Comparison of ENCODE assay signal across 34 mouse cellular contexts in the genomic region with DNA sequence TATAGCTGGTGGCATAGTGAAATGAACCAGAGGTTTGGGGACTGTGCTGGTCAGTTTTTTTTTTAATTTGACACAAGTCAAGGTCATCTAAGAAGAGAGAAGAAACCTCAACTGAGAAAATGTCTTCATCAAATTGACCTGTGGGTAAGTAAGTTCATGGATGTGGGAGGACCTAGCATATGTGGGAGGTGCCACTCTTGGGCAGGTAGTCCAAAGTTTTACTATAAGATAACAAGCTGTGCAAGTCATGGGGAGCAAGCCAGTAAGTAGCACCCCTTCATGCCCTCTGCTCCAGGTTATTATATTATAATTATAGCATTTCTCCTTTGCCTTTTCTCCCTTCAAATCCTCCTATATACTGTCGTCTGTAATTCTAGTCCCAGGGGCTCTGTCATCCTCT.
"Had no signal": no experiment of that assay in that cellular context is flagged by ENCODE, and none has a peak within 500 bp of the region (broad histone marks: within the 10 kb centered on the region; RNA-seq: fewer than 3 reads in every experiment).

No protein-coding gene starts in this region.

- H3K9ac ChIP-seq: heart, embryonic 12.5 days; heart, embryonic 13.5 days; heart, embryonic 15.5 days; hindbrain, embryonic 12.5 days; hindbrain, embryonic 13.5 days; hindbrain, embryonic 14.5 days; hindbrain, embryonic 15.5 days; intestine, embryonic 15.5 days; kidney, embryonic 15.5 days had no signal

- H3K4me3 ChIP-seq: heart, embryonic 10.5 days; heart, embryonic 12.5 days; heart, embryonic 13.5 days; heart, embryonic 15.5 days; hindbrain, embryonic 10.5 days; hindbrain, embryonic 12.5 days; hindbrain, embryonic 13.5 days; hindbrain, embryonic 15.5 days; intestine, embryonic 15.5 days; kidney, embryonic 15.5 days; layer of hippocampus, adult 2 months had no signal

- ATAC-seq: hindbrain, embryonic 16.5 days; hindbrain, postnatal 0 days; inflammation-experienced regulatory T-cells, adult 6 months; intestine, embryonic 15.5 days; intestine, embryonic 16.5 days; intestine, postnatal 0 days had no signal

- DNase-seq: heart, postnatal 10 days; heart, postnatal 36 days; heart, postnatal 4 days; kidney, adult 11 months; kidney, adult 18-20 months; kidney, adult 2 months; kidney, adult 8-10 months; kidney, adult 9 months; kidney, postnatal 10 days; kidney, postnatal 14 days; kidney, postnatal 25 days; kidney, postnatal 36 days; kidney, postnatal 4 days; layer of hippocampus, adult 9-11 months; layer of hippocampus, postnatal 36 days had no signal

- H3K9me3 ChIP-seq: heart, embryonic 10.5 days; heart, embryonic 12.5 days; heart, embryonic 13.5 days; heart, embryonic 15.5 days; hindbrain, embryonic 10.5 days; hindbrain, embryonic 12.5 days; hindbrain, embryonic 13.5 days; hindbrain, embryonic 15.5 days; intestine, embryonic 15.5 days; kidney, embryonic 15.5 days had no signal

- H3K4me2 ChIP-seq: heart, embryonic 11.5 days; heart, embryonic 12.5 days; heart, embryonic 13.5 days; heart, embryonic 15.5 days; hindbrain, embryonic 12.5 days; hindbrain, embryonic 13.5 days; hindbrain, embryonic 14.5 days; hindbrain, embryonic 15.5 days; intestine, embryonic 15.5 days; kidney, embryonic 15.5 days had no signal

- H3K36me3 ChIP-seq: heart, embryonic 15.5 days; hindbrain, embryonic 12.5 days; hindbrain, embryonic 13.5 days; hindbrain, embryonic 15.5 days; intestine, embryonic 15.5 days; kidney, embryonic 15.5 days had no signal

- H3K27me3 ChIP-seq: heart, embryonic 12.5 days; heart, embryonic 13.5 days; heart, embryonic 15.5 days; hindbrain, embryonic 12.5 days; hindbrain, embryonic 13.5 days; hindbrain, embryonic 15.5 days; intestine, embryonic 15.5 days; kidney, embryonic 15.5 days had no signal

- H3K27ac ChIP-seq: heart, embryonic 10.5 days; heart, embryonic 13.5 days; heart, embryonic 15.5 days; hindbrain, embryonic 10.5 days; hindbrain, embryonic 12.5 days; hindbrain, embryonic 13.5 days; hindbrain, embryonic 14.5 days; hindbrain, embryonic 15.5 days; hindbrain, postnatal 0 days; intestine, embryonic 15.5 days; kidney, embryonic 15.5 days; kidney, postnatal 0 days; layer of hippocampus, adult 2 months had no signal
